Mouse (Mus musculus) heart, adult 11 months (tissue): ENCODE results near the gene Fam168a.

Source experiments
- DNase-seq: peaks from one replicate; pipeline ENCODE4 v3.0.0; 2022

The Fam168a gene

DNA sequence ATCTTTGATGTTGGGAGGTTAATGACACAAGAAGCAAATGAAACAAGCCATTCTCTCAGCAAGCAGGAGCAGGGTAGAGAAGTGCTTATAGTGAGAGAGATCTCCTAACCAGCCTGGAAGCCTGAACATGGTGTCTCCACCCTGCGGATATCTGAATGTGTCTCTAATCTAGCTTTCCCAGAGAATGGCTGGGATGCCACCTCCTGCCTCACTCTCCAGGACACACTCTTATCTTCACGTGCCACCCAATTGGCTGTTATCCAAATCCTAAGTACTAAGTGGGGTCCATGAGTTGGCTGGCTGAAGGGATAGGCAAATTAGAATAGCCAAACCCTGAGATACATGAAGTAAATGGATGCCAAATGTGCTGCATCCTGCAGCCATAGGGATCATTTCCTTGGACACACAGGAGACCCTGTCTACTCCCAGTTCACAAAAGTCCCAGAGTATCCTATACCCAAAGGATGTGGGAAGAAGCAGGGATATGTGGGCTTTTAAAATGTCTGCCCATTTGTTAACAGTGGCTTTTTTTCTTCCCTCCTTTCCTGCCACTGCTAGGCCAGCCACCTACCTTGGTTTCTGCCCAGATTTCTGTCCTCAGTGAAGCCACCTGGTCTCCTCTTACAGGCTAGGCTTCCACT is 138.1 kb downstream of the Fam168a start:
- DNase-seq = peak; percentile 90

DNA sequence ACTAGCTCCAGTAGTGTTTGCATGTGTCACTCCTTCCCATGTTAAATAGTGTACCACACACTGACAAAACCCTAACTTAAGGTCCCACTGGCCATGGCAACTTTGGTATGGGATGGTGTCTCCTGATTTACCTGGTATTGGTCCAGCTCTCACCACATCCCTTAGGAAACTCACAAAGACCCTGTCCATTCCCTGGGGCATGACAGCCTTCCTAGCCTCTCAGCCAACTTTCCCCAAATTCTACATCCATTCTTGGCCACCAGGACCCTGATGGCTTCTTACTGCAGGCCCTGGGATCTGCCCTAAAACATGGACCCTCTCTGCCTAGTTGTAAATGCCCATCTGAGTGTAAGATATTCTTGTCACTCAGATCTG is 138.6 kb downstream of the Fam168a start:
- peak; percentile 82 for DNase-seq

DNA sequence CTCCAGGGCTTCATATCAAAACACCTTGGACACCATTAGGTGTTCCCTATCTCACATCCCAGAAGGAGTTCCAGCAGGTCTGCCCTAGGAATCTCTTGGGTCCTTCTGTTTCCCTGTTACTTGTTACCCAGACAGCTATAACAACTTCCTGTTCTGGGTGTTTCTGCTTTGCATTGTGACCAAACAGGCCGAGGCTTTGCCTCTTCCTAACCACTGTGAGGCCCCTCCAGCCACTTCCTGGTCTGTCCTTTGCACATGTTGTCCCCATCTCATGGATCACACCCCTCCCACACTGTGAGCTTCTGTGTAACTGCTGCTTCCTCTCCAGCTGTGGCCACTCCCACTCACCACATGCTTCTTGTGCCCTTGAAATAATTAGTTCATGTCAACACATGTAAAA is 139.0 kb downstream of the Fam168a start:
- DNase-seq = peak; percentile 99

- DNase-seq = peak; percentile 92
These were observed 139.6 kb downstream of the Fam168a start for GRCm38 (mm10) chr7:100846033-100846432.

- peak; percentile 91 for DNase-seq
These were observed 140.7 kb downstream of the Fam168a start for GRCm38 (mm10) chr7:100847131-100847530.

- DNase-seq = no peak
These were observed 142.3 kb downstream of the Fam168a start for GRCm38 (mm10) chr7:100848744-100849143.

- DNase-seq = no peak
These were observed 143.1 kb downstream of the Fam168a start for GRCm38 (mm10) chr7:100849508-100849907.

- DNase-seq = peak; percentile 92
These were observed 145.3 kb downstream of the Fam168a start for GRCm38 (mm10) chr7:100851481-100852356.

- DNase-seq = no peak
These were observed 147.0 kb downstream of the Fam168a start for GRCm38 (mm10) chr7:100853396-100853795.

DNA sequence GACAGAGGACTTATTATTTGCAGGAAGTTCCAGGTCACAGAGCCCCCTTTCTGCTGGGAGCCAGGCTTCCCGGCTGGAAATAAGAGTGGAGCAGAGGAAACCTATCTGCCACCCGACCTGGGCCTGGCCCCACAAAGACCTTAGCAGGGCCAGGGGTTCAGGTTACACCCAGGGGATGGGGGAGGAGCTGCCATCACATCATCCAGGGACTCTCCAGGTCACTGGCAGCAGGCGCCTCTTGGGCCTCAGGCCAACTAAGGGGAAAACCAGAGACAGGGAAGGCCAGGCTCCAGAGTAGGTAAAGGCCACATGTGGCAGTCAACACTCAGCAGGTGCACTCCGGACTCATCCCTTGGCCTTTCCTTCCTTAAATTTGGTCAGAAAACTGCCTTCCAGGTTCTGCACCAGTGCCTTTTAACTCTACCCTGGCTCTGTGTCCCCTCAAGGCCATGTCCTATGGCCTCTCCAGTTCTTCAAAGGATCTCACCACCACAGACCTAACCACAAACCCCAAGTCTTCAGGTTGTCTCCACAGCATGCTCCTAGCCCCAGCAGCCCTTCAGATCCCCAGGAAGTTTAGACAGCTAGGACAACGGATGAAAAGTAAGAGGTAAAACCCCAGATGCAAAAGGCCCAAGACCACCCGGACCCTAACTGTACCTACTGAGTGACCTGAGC is 147.8 kb downstream of the Fam168a start:
- peak; percentile 94 for DNase-seq

GRCm38 (mm10) chr7:100854861-100855260 is 148.4 kb downstream of the Fam168a start:
- DNase-seq = no peak

GRCm38 (mm10) chr7:100855300-100855699 is 148.9 kb downstream of the Fam168a start:
- peak; percentile 92 for DNase-seq

DNA sequence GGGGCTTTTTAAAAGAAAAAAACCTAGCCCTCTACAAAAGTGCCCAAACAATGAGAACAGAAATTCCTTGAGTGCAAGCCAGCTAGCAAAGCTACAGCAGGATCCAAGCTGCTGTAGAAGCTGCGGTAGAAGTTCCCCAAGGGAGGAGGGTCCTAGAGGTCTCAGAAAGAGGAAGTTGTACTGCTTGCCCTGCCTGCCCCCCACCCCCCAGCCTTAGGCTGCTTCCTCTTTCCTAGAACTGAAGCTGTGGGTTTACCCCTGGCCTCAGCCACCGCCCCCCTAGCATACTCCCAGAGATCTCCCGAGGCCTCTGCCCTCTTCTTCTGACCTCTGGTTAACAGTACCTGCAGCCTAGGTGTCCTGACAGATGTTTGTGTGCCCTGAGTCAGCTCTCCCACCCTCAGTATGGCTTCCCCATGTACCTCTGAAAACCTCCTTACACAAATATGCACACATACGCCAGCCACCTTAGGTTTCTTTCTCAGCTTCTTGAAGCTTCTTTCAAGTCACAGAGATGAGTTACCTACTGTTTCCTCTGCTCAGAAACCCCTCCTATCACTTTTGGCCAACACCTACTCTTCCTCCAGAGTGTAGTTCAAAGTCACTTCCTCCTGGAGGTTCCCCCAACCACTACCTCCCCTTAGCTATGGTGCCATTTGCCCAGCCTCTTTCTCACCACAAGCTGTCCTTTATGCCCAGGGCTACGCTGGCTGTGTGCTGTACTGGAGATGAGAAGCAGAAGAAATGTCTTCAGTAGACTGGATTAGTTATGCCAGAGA is 149.5 kb downstream of the Fam168a start:
- peak; percentile 98 for DNase-seq

- no peak for DNase-seq
These were observed 154.0 kb downstream of the Fam168a start for GRCm38 (mm10) chr7:100860450-100860849.

- no peak for DNase-seq
These were observed 154.8 kb downstream of the Fam168a start for GRCm38 (mm10) chr7:100861209-100861608.

- DNase-seq = no peak
These were observed 155.9 kb downstream of the Fam168a start for GRCm38 (mm10) chr7:100862353-100862752.

- peak; percentile 99 for DNase-seq
These were observed 156.6 kb downstream of the Fam168a start, which contains the start of gene Relt for GRCm38 (mm10) chr7:100862828-100863638. Relt (minus strand) TSS chr7:100863446.

GRCm38 (mm10) chr7:100866675-100867074 is 160.2 kb downstream of the Fam168a start:
- DNase-seq = no peak

- DNase-seq = no peak
These were observed 161.1 kb downstream of the Fam168a start for GRCm38 (mm10) chr7:100867561-100867960.

GRCm38 (mm10) chr7:100868551-100868950 is 162.1 kb downstream of the Fam168a start:
- peak; percentile 95 for DNase-seq

DNA sequence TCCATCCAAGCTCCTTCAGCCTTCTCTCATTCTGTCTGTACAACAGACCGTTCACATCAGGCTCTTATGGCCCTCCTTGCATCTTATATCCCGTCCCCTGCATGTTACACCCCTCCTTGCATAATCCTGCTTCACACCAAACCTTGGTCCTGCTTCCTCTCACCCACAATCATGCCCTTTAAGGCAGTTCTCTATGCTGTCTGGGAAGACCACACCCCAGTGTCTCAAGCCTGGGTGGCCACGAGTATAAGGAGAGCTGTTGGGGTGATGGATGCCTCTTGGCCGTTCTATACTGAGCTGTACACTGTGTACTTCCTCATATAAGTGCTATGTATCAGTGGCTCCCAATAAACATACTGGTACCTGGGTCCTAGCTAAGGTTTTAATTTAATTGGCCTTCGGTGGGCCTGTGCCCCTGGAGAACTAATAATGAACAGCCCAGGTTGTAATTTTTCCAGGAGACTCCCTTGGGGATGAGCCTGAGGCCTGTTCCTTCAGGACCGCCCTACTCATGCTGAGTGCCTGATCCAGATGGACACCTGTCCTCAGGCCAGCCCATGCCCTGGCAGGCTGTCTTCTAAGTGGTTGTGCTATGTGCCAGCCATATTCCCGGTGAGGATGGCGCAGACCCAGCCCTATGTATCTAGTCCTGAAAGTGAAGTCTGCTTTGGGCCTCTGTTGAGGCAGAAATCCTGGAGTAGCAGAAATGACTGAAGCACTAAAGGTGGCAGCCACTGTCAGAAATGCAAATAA is 163.6 kb downstream of the Fam168a start:
- no peak for DNase-seq
